Mouse (Mus musculus) G1E (cell line): ENCODE data around the gene Myo16. TPM values are rescaled to one million over a fixed set of nuclear protein-coding genes. Genes with fewer than 3 reads are reported as not detected.

ENCODE experiments used
- ATAC-seq: 2 replicates; pipeline ENCODE4 v1.8.0; 2016; ENCODE audit warnings: mild to moderate bottlenecking; ENCODE audit not compliant: insufficient number of reproducible peaks, poor library complexity, low FRiP score, severe bottlenecking; ENCODE audit errors: extremely low read depth
- DNase-seq: peaks from one replicate; pipeline ENCODE4 v3.0.0; 2012; ENCODE audit warnings: low spot score
- H3K27me3 ChIP-seq: 2 replicates; pipeline ENCODE4 v1.6.1; 2012; ENCODE audit warnings: mild to moderate bottlenecking, low read length, inconsistent platforms; ENCODE audit not compliant: insufficient read depth
- H3K36me3 ChIP-seq: replicated peaks from 2 replicates; pipeline ENCODE3; 2012; ENCODE audit warnings: mild to moderate bottlenecking, inconsistent platforms
- H3K4me1 ChIP-seq: 2 replicates; pipeline ENCODE4 v1.6.1; 2012; ENCODE audit warnings: low read depth, low read length, inconsistent platforms, mixed read lengths; ENCODE audit not compliant: insufficient read depth
- H3K4me3 ChIP-seq: 2 replicates; pipeline ENCODE4 v1.5.1; 2012; ENCODE audit warnings: low read depth, mild to moderate bottlenecking, inconsistent platforms, low read length, moderate library complexity, mixed read lengths
- H3K9me3 ChIP-seq: replicated peaks from 2 replicates; pipeline ENCODE4 v1.6.1; 2012; ENCODE audit warnings: inconsistent platforms
- CTCF ChIP-seq: IDR thresholded peaks from 2 replicates; pipeline ENCODE4 v1.5.1; 2012; ENCODE audit warnings: low read depth, low read length, inconsistent platforms, mixed read lengths
- GATA1 ChIP-seq: IDR thresholded peaks from 2 replicates; pipeline ENCODE4 v1.6.1; 2012; ENCODE audit warnings: borderline replicate concordance, low read length, inconsistent platforms, mixed read lengths
- GATA2 ChIP-seq: IDR thresholded peaks from 2 replicates; pipeline ENCODE4 v1.6.1; 2012; ENCODE audit warnings: low read depth, low read length, inconsistent platforms, borderline replicate concordance
- POLR2AphosphoS5 ChIP-seq: IDR thresholded peaks from 2 replicates; pipeline ENCODE4 v1.6.1; 2012; ENCODE audit warnings: low read depth, low read length, inconsistent platforms; ENCODE audit not compliant: insufficient replicate concordance
- TAL1 ChIP-seq: conservative IDR thresholded peaks from 2 replicates; pipeline ENCODE4 v1.6.1; 2012; ENCODE audit warnings: low read depth, low read length, inconsistent platforms, mixed read lengths
- polyA plus RNA-seq: library from polyadenylated mRNA; stranded (reverse); fragments of >175 nt; gene quantifications from 2 replicates; pipeline ENCODE4 v1.2.3, GENCODE M21; 2012
- total RNA-seq, 2 experiments: library from RNA; stranded (forward) in 1 of 2; stranded (reverse) in 1 of 2; fragments of 200-1000 nt in 1 of 2; fragments of >200 nt in 1 of 2; fragmentation: Nextera tagmentation in 1 of 2; gene quantifications; 2 replicates each; pipeline ENCODE4 v1.2.3; 2014 to 2017

The Myo16 gene
- total and polyA plus RNA-seq, 3 experiments = 0.27 to 0.90 (median 0.38) TPM

- Histone ChIP-seq H3K36me3 (no peaks in the 10 kb centered on the region), H3K9me3 (no peaks in the 10 kb centered on the region), H3K27me3 (no peaks in the 10 kb centered on the region), H3K4me3 (no peak overlapping the region), H3K4me1 (no peaks in the 10 kb centered on the region)
- DNase-seq (no peak), ATAC-seq (no peak)
- TF ChIP-seq CTCF (no peak), POLR2AphosphoS5 (no peak), GATA1 (no peak), GATA2 (no peak), TAL1 (no peak)
These were observed 11.2 kb downstream of the Myo16 start for GRCm38 (mm10) chr8:10164959-10165358.

- Histone ChIP-seq H3K4me3 (no peak overlapping the region), H3K9me3 (no peaks in the 10 kb centered on the region), H3K4me1 (no peaks in the 10 kb centered on the region), H3K27me3 (no peaks in the 10 kb centered on the region), H3K36me3 (no peaks in the 10 kb centered on the region)
- TF ChIP-seq GATA2 = no peak
- TF ChIP-seq POLR2AphosphoS5 = no peak
- no peak for TF ChIP-seq TAL1
- no peak for TF ChIP-seq CTCF
- TF ChIP-seq GATA1 = no peak
- ATAC-seq (no peak), DNase-seq (no peak)
These were observed 14.6 kb downstream of the Myo16 start for GRCm38 (mm10) chr8:10168326-10168725.

- Histone ChIP-seq H3K36me3 (no peaks in the 10 kb centered on the region), H3K4me1 (no peaks in the 10 kb centered on the region), H3K9me3 (no peaks in the 10 kb centered on the region), H3K4me3 (no peak overlapping the region), H3K27me3 (no peaks in the 10 kb centered on the region)
- ATAC-seq (no peak), DNase-seq (no peak)
- TF ChIP-seq CTCF (no peak), POLR2AphosphoS5 (no peak), GATA1 (no peak), GATA2 (no peak), TAL1 (no peak)
These were observed 16.2 kb downstream of the Myo16 start for GRCm38 (mm10) chr8:10169894-10170293.

- Histone ChIP-seq H3K27me3 (no peaks in the 10 kb centered on the region), H3K4me1 (no peaks in the 10 kb centered on the region), H3K4me3 (no peak overlapping the region), H3K36me3 (no peaks in the 10 kb centered on the region), H3K9me3 (no peaks in the 10 kb centered on the region)
- no peak for ATAC-seq
- DNase-seq = no peak
- TF ChIP-seq CTCF (no peak), GATA2 (no peak), GATA1 (no peak), TAL1 (no peak), POLR2AphosphoS5 (no peak)
These were observed 17.6 kb downstream of the Myo16 start for GRCm38 (mm10) chr8:10171321-10171720.

- Histone ChIP-seq H3K4me3 (no peak overlapping the region), H3K9me3 (no peaks in the 10 kb centered on the region), H3K36me3 (no peaks in the 10 kb centered on the region), H3K4me1 (no peaks in the 10 kb centered on the region), H3K27me3 (no peaks in the 10 kb centered on the region)
- TF ChIP-seq CTCF (no peak), POLR2AphosphoS5 (no peak), GATA2 (no peak), GATA1 (no peak), TAL1 (no peak)
- DNase-seq = no peak
- no peak for ATAC-seq
These were observed 18.6 kb downstream of the Myo16 start for GRCm38 (mm10) chr8:10172278-10172677.

GRCm38 (mm10) chr8:10173033-10173747, 19.5 kb downstream of the Myo16 start:
- H3K9me3 ChIP-seq = no peaks in the 10 kb centered on the region
- no peaks in the 10 kb centered on the region for H3K36me3 ChIP-seq
- no peak for ATAC-seq
- TF ChIP-seq GATA1 = no peak
- TF ChIP-seq TAL1 = no peak
- TF ChIP-seq GATA2 = no peak
- H3K4me3 ChIP-seq = no peak overlapping the region
- DNase-seq = no peak
- no peaks in the 10 kb centered on the region for H3K4me1 ChIP-seq
- H3K27me3 ChIP-seq = no peaks in the 10 kb centered on the region
